Mouse (Mus musculus) G1E (cell line): ENCODE measurements at regions not wholly inside any gene's neighbourhood (a gene's known extent, or its start where the extent isn't known, plus 50 kb on each side); places are given as distances from the start of the nearest gene placed in this dataset.

ENCODE experiments used
- ATAC-seq: 2 replicates; pipeline ENCODE4 v1.8.0; 2016; ENCODE audit warnings: mild to moderate bottlenecking; ENCODE audit not compliant: insufficient number of reproducible peaks, poor library complexity, low FRiP score, severe bottlenecking; ENCODE audit errors: extremely low read depth
- DNase-seq: peaks from one replicate; pipeline ENCODE4 v3.0.0; 2012; ENCODE audit warnings: low spot score
- H3K27me3 ChIP-seq: 2 replicates; pipeline ENCODE4 v1.6.1; 2012; ENCODE audit warnings: mild to moderate bottlenecking, low read length, inconsistent platforms; ENCODE audit not compliant: insufficient read depth
- H3K36me3 ChIP-seq: replicated peaks from 2 replicates; pipeline ENCODE3; 2012; ENCODE audit warnings: mild to moderate bottlenecking, inconsistent platforms
- H3K4me1 ChIP-seq: 2 replicates; pipeline ENCODE4 v1.6.1; 2012; ENCODE audit warnings: low read depth, low read length, inconsistent platforms, mixed read lengths; ENCODE audit not compliant: insufficient read depth
- H3K4me3 ChIP-seq: 2 replicates; pipeline ENCODE4 v1.5.1; 2012; ENCODE audit warnings: low read depth, mild to moderate bottlenecking, inconsistent platforms, low read length, moderate library complexity, mixed read lengths
- H3K9me3 ChIP-seq: replicated peaks from 2 replicates; pipeline ENCODE4 v1.6.1; 2012; ENCODE audit warnings: inconsistent platforms
- CTCF ChIP-seq: IDR thresholded peaks from 2 replicates; pipeline ENCODE4 v1.5.1; 2012; ENCODE audit warnings: low read depth, low read length, inconsistent platforms, mixed read lengths
- GATA1 ChIP-seq: IDR thresholded peaks from 2 replicates; pipeline ENCODE4 v1.6.1; 2012; ENCODE audit warnings: borderline replicate concordance, low read length, inconsistent platforms, mixed read lengths
- GATA2 ChIP-seq: IDR thresholded peaks from 2 replicates; pipeline ENCODE4 v1.6.1; 2012; ENCODE audit warnings: low read depth, low read length, inconsistent platforms, borderline replicate concordance
- POLR2AphosphoS5 ChIP-seq: IDR thresholded peaks from 2 replicates; pipeline ENCODE4 v1.6.1; 2012; ENCODE audit warnings: low read depth, low read length, inconsistent platforms; ENCODE audit not compliant: insufficient replicate concordance
- TAL1 ChIP-seq: conservative IDR thresholded peaks from 2 replicates; pipeline ENCODE4 v1.6.1; 2012; ENCODE audit warnings: low read depth, low read length, inconsistent platforms, mixed read lengths

GRCm38 (mm10) chr15:63704636-63705035 is 140.3 kb downstream of the Gsdmc2 start:
- H3K27me3 ChIP-seq, result no peaks in the 10 kb centered on the region
- no peaks in the 10 kb centered on the region for H3K36me3 ChIP-seq
- TF ChIP-seq TAL1 (no peak), CTCF (no peak), GATA2 (no peak), POLR2AphosphoS5 (no peak), GATA1 (no peak)
- ATAC-seq (no peak), DNase-seq (no peak)
- no peak overlapping the region for H3K4me3 ChIP-seq
- peaks cover 25% of the 10 kb centered on the region for H3K4me1 ChIP-seq
- H3K9me3 ChIP-seq, result no peaks in the 10 kb centered on the region

DNA sequence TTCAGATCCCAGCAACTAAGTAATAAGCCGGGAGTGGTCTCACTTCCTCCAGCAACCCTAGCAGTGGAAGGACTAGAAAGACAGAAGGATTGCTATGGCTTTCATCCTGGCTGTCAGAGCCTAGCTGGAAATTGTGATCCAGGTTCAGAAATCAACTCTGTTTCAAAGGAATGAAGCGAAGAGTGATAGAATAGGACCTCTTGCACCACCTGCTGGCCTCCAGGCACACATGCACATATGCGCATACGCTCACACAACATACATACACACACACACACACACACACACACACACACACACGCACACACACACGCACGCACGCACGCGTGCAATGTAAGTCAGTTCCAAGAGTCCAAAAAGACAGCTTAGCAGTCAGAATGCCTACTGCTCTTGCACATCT is 147.1 kb downstream of the Gsdmc2 start:
- ATAC-seq (no peak), DNase-seq (no peak)
- Histone ChIP-seq H3K4me1 (peaks cover 35% of the 10 kb centered on the region), H3K36me3 (no peaks in the 10 kb centered on the region), H3K4me3 (no peak overlapping the region), H3K27me3 (no peaks in the 10 kb centered on the region), H3K9me3 (no peaks in the 10 kb centered on the region)
- TF ChIP-seq GATA2 (no peak), CTCF (no peak), POLR2AphosphoS5 (no peak)

DNA sequence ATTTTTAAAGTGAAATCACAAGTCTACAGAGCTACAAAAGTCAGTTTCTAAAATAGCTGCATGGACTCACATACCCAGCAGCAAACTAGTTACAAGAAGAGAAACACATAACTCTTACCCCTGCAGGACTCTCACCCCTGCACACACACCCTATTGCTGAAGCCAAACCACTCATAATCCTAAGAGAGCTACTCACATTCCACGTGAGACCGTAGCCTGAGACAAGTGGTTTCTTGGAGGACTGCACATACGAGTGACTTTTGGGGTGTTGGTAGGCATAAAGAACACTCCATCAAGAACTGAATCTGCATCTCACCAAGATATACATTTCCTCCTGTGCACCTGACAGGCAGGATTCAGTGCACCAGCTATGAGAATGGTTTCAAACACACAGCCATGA is 150.8 kb downstream of the Gsdmc2 start:
- no peaks in the 10 kb centered on the region for H3K9me3 ChIP-seq
- DNase-seq (no peak), ATAC-seq (no peak)
- TF ChIP-seq POLR2AphosphoS5, result no peak
- no peak for TF ChIP-seq TAL1
- TF ChIP-seq GATA2, result no peak
- TF ChIP-seq GATA1, result no peak
- no peak for TF ChIP-seq CTCF
- H3K4me3 ChIP-seq, result no peak overlapping the region
- peaks cover 38% of the 10 kb centered on the region for H3K4me1 ChIP-seq
- no peaks in the 10 kb centered on the region for H3K36me3 ChIP-seq
- H3K27me3 ChIP-seq, result no peaks in the 10 kb centered on the region

- Histone ChIP-seq H3K9me3 (no peaks in the 10 kb centered on the region), H3K27me3 (no peaks in the 10 kb centered on the region), H3K4me3 (no peak overlapping the region), H3K4me1 (peaks cover 32% of the 10 kb centered on the region), H3K36me3 (no peaks in the 10 kb centered on the region)
- DNase-seq, result no peak
- no peak for TF ChIP-seq GATA1
- no peak for TF ChIP-seq CTCF
- TF ChIP-seq TAL1, result no peak
- TF ChIP-seq GATA2, result no peak
- TF ChIP-seq POLR2AphosphoS5, result no peak
- ATAC-seq, result no peak; the same call in 1 of the 2 replicates
These were observed 151.4 kb downstream of the Gsdmc2 start for GRCm38 (mm10) chr15:63693561-63693960.

DNA sequence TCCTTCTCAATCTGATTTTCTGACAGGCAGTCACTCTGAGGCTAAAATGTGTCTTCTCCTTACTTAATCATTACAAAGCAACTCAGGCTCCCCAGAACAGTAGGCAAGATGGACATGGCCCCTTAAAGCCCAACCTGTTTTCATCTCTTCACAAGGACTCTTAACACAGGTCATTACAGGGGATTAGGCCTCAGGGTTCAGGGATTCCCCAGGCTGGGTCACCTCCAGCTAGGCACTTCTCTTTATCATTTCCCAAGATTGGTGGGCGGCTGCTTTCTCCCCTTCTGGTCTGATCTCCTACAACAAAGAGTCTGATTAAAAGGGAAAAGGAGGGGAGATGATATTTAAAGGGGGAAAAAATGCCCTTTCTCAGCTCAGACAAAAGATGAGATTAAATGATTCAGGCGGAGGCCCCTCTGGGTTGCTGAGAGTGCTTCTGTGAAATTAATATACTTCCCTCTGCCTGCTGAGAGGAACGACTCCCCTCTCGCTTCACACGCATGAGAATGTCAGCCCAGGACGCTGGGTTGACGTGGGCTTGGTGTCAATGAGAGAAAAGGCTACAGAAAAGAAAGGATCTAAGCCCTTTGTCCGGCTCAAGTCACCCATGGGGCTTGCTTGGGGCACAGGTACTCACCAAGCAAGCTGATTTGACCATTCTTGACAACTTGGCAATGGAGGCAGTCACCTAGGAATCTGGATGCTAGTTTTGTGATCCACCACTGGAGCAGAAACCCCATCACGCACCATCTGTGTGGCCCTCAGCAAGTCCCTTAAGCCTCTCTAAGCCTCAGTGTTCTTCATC is 152.3 kb downstream of the Gsdmc2 start:
- TF ChIP-seq CTCF, result no peak
- no peak for TF ChIP-seq POLR2AphosphoS5
- TF ChIP-seq GATA2, result no peak
- TF ChIP-seq GATA1, result no peak
- TF ChIP-seq TAL1, result no peak
- DNase-seq (no peak), ATAC-seq (no peak)
- H3K4me1 ChIP-seq, result peaks cover 26% of the 10 kb centered on the region
- no peaks in the 10 kb centered on the region for H3K36me3 ChIP-seq
- no peak overlapping the region for H3K4me3 ChIP-seq
- H3K27me3 ChIP-seq, result no peaks in the 10 kb centered on the region
- no peaks in the 10 kb centered on the region for H3K9me3 ChIP-seq

DNA sequence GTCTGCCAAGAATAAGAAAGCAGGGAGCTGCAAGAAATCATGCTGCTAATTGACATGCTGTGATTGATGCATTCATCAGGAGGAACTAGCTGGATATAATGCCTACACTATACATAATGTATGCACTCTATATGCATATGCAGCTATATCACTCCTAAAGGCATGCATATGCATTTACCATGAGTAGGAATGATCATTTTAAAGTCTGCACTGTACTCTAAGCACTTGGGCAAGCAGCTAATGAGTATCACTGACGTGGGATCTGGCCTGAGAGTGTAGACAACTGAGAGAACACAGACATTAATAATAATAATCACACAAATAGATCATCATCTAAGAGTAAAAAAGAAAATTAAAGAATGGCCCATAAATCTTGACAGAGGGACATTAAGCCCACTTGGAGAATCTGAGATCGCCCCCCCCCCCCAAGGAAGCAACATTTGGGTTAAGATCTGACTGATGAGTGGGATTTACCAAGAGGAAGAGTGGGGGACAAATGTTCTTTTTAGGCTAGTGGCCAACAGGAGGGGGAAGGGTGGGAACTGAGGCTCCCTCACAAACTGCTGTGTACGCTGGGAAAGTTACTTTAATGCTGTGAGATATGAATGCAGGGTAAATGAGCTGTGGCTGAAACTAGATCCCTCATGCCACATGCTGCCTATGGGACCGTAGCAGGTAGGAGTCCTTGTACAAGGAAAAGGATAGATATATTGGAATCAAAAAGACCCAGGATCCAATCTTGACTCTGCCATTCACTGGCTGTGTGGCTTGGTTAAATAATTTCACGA is 155.0 kb downstream of the Gsdmc2 start:
- no peak for TF ChIP-seq GATA2
- TF ChIP-seq GATA1, result no peak
- no peak for TF ChIP-seq CTCF
- no peak for TF ChIP-seq TAL1
- TF ChIP-seq POLR2AphosphoS5, result no peak
- no peak overlapping the region for H3K4me3 ChIP-seq
- H3K36me3 ChIP-seq, result no peaks in the 10 kb centered on the region
- no peaks in the 10 kb centered on the region for H3K9me3 ChIP-seq
- DNase-seq (no peak), ATAC-seq (no peak)
- H3K4me1 ChIP-seq, result peaks cover 21% of the 10 kb centered on the region
- no peaks in the 10 kb centered on the region for H3K27me3 ChIP-seq
